Mouse (Mus musculus) midbrain, embryonic 14.5 days (tissue): ENCODE measurements around the gene Lpgat1. TPM values are rescaled to one million over a fixed set of nuclear protein-coding genes. Genes with fewer than 3 reads are reported as not detected.
A peak's percentile ranks its signal among the peaks of the same experiment; 100 is the strongest.

ENCODE experiments used
- ATAC-seq: fragments of 200-750 bp; cut with Nextera tagmentation; 2 replicates; pipeline ENCODE4 v1.8.0; 2017; ENCODE audit warnings: moderate number of reproducible peaks, moderate library complexity; ENCODE audit not compliant: low FRiP score, low TSS enrichment
- DNase-seq: peaks from one replicate; pipeline ENCODE4 v3.0.0-alpha.2; 2015
- H3K27ac ChIP-seq: fragments of 300-500 bp; sonication (generic); replicated peaks from 2 replicates; pipeline ENCODE4 v1.5.1; 2014; ENCODE audit warnings: mild to moderate bottlenecking, low read depth, low read length, moderate library complexity
- H3K27me3 ChIP-seq: fragments of 300-500 bp; sonication (generic); 2 replicates; pipeline ENCODE4 v1.6.1; 2014; ENCODE audit warnings: low read length, control low read depth, mixed read lengths; ENCODE audit not compliant: control insufficient read depth, insufficient read depth
- H3K36me3 ChIP-seq: fragments of 300-500 bp; sonication (generic); 2 replicates; pipeline ENCODE4 v1.6.1; 2014; ENCODE audit warnings: low read length, control low read depth; ENCODE audit not compliant: control insufficient read depth, insufficient read depth
- H3K4me1 ChIP-seq: fragments of 300-500 bp; sonication (generic); 2 replicates; pipeline ENCODE4 v1.6.1; 2014; ENCODE audit warnings: mild to moderate bottlenecking, antibody characterized with exemption, low read length, control low read depth; ENCODE audit not compliant: control insufficient read depth, insufficient read depth
- H3K4me2 ChIP-seq: fragments of 300-500 bp; sonication (generic); 2 replicates; pipeline ENCODE4 v1.6.1; 2014; ENCODE audit warnings: mild to moderate bottlenecking, low read length, moderate library complexity
- H3K4me3 ChIP-seq: fragments of 300-500 bp; sonication (generic); replicated peaks from 2 replicates; pipeline ENCODE4 v1.5.1; 2014; ENCODE audit warnings: low read depth, low read length
- H3K9ac ChIP-seq: fragments of 300-500 bp; sonication (generic); replicated peaks from 2 replicates; pipeline ENCODE4 v1.6.1; 2014; ENCODE audit warnings: mild to moderate bottlenecking, low read length, moderate library complexity
- H3K9me3 ChIP-seq: fragments of 300-500 bp; sonication (generic); 2 replicates; pipeline ENCODE4 v1.6.1; 2016; ENCODE audit warnings: low read length, control low read depth, mixed read lengths; ENCODE audit not compliant: control insufficient read depth
- WGBS: fragments of 180-500 bp; shearing (Covaris S2); extraction: QIAGEN DNeasy Blood & Tissue Kit; methylation state at CpG from one replicate; pipeline ENCODE4 v1.1.7; 2014; 5-methylcytosine and 5-hydroxymethylcytosine counted together
- polyA plus RNA-seq: library from polyadenylated mRNA; unstranded; fragments of >200 nt; fragmentation: Nextera tagmentation; extraction: Ambion mirVana; gene quantifications from 2 replicates; pipeline ENCODE4 v1.2.1, GENCODE M21; 2014

The Lpgat1 gene
- polyA plus RNA-seq, 1 experiment from 2014 or later: 51.6 TPM

DNA sequence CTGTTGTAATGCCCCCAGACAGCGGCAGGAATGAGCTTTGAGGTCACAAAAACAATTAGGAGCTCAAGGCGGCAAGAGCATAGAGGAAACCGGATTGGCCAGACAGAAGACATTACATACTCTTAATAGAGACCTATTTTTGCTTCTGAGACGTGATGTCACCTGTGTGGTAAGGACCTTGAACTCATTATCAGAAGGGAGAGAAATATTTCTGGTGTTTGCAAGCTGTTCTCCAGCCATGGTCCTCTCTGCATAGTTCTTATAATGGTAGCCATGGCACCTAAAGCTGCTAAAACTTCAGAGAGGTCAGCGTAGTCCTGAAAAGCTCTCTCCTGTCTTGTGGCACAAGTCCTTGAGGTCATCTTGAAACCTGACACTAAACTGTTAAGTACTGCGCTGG, 68.6 kb downstream of the Lpgat1 start:
- Histone ChIP-seq H3K4me1 (no peaks in the 10 kb centered on the region), H3K4me2 (no peak overlapping the region), H3K4me3 (no peak overlapping the region), H3K9ac (no peak overlapping the region), H3K9me3 (peaks cover 5% of the 10 kb centered on the region; the same call in 1 of the 2 replicates), H3K27me3 (no peaks in the 10 kb centered on the region), H3K36me3 (0 out of 2 replicates have a peak, but pooled peaks cover 9% of the 10 kb centered on the region), H3K27ac (no peak overlapping the region)
- DNase-seq (no peak), ATAC-seq (no peak)
- WGBS: 74% methylated on average over 6 of the region's 6 CpGs

DNA sequence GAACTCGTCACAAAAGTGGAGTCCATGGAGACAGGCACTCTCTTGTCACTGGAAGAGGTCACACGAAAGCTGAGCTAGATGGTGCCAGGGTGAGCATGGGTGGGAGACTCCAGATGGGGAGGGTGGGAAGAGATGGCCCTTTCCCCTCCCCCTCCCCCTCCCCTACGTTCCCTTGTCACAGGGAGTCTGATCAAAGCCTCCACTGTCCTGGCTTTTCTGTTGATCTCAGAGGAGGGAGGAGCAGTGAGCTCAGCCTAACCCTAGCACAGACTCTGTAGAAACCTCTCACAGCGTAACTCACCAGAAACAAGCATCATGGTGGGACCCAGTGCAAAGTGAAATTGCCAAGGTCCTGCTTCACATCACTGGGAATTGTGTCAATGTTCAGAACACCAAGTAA, 69.7 kb downstream of the Lpgat1 start:
- Histone ChIP-seq H3K9ac (no peak overlapping the region), H3K27me3 (no peaks in the 10 kb centered on the region), H3K36me3 (0 out of 2 replicates have a peak, but pooled peaks cover 5% of the 10 kb centered on the region), H3K4me1 (no peaks in the 10 kb centered on the region), H3K27ac (no peak overlapping the region), H3K9me3 (peaks cover 5% of the 10 kb centered on the region; the same call in 1 of the 2 replicates), H3K4me3 (no peak overlapping the region), H3K4me2 (no peak overlapping the region)
- WGBS: 29% methylated on average over 4 of the region's 4 CpGs
- DNase-seq (no peak), ATAC-seq (no peak)

DNA sequence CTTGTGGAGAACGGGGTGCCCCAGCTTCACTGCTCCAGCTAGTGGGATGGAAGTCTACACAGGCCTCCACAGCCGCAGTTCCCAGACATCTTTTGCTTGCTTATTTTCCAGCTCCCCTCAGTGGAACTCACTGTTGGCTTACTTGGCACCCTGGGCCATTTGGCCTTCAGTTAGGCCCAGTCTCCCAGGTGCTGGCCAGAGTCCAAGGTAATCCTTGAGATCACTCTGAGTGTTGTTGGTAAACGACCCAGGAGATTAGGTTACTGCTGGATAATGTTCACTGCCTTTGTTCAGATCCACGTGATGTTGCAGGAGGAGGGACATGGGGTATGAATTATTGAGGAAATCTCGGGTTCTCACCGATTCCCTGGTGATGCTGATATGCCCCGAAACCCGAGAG, 75.4 kb downstream of the Lpgat1 start:
- no peak overlapping the region for H3K27ac ChIP-seq
- no peaks in the 10 kb centered on the region for H3K36me3 ChIP-seq
- H3K4me3 ChIP-seq: no peak overlapping the region
- peaks cover 5% of the 10 kb centered on the region; the same call in 1 of the 2 replicates for H3K9me3 ChIP-seq
- H3K4me2 ChIP-seq: no peak overlapping the region
- H3K9ac ChIP-seq: no peak overlapping the region
- H3K4me1 ChIP-seq: no peaks in the 10 kb centered on the region
- peak; percentile 13 for DNase-seq
- H3K27me3 ChIP-seq: no peaks in the 10 kb centered on the region
- ATAC-seq: no peak
- 74% methylated on average over 8 of the region's 8 CpGs for WGBS

DNA sequence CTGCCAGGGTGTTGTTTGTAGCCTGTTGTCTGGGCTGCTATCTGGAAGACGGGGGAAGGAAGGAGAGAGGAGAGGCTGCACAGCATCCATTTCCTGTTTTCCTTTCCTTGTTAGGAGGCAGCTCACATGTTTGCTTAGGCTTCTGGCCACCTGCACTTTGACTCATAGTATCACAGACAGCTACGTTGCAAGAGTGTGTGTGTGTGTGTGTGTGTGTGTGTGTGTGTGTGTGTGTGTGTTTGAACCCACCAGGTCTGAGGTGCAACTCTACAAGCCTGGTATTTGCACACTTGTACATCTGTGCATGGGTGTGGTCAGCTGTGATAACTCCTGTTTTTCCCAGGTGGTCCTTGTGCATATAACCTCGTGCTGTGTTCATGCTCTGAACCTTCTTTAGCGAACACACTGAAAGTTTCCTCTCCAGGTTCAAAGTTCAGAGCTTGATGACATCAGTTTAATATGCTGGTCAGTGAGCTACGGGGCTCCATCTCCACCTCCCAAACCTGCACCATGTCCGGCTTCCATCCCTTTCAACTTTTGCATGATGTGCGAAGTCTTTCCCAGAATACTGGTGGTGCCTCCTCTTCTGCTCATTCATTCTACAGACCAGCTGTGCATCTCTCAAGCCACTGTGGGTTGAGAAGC, 76.4 kb downstream of the Lpgat1 start:
- Histone ChIP-seq H3K9ac (no peak overlapping the region), H3K27ac (no peak overlapping the region), H3K36me3 (no peaks in the 10 kb centered on the region), H3K4me2 (no peak overlapping the region), H3K4me1 (no peaks in the 10 kb centered on the region), H3K27me3 (no peaks in the 10 kb centered on the region), H3K4me3 (no peak overlapping the region), H3K9me3 (peaks cover 5% of the 10 kb centered on the region; the same call in 1 of the 2 replicates)
- ATAC-seq (no peak), DNase-seq (no peak)
- 89% methylated on average over 7 of the region's 7 CpGs for WGBS

DNA sequence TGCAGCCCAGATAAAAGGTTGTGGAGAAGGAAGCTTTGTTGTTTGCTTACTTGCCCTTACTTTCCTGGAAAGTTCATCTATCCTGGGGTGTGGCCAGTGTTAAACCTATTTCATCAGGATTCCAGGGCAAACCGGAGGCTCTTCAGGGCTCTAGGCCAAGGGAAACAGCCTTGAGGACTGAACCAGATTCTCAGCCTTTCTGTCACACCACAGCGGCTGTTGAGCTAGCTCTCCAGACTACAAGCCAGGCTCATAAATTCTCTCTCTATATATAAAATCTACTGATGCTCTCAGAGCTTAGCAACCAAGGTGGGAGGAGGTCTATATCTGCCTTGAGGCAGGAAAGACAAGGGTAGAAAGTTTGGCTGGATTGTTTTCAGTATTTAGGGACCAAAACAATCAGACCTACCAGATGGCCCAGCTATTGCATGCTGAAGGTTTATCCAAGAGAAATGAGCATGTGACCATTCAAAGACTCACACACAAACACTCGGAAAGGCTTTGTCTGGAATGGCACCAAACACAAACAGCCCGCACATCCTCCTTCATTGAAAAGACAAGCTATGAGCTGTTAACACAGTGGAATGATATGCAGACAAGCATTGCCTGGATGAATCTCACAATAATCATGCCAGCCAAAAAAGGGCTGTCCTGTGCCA, 78.7 kb downstream of the Lpgat1 start:
- WGBS: 90% methylated on average over 4 of the region's 4 CpGs
- no peak overlapping the region for H3K4me3 ChIP-seq
- no peaks in the 10 kb centered on the region for H3K36me3 ChIP-seq
- no peak overlapping the region for H3K9ac ChIP-seq
- no peak overlapping the region for H3K4me2 ChIP-seq
- DNase-seq: no peak
- no peaks in the 10 kb centered on the region for H3K9me3 ChIP-seq
- no peak overlapping the region for H3K27ac ChIP-seq
- H3K4me1 ChIP-seq: no peaks in the 10 kb centered on the region
- no peak for ATAC-seq
- H3K27me3 ChIP-seq: no peaks in the 10 kb centered on the region

DNA sequence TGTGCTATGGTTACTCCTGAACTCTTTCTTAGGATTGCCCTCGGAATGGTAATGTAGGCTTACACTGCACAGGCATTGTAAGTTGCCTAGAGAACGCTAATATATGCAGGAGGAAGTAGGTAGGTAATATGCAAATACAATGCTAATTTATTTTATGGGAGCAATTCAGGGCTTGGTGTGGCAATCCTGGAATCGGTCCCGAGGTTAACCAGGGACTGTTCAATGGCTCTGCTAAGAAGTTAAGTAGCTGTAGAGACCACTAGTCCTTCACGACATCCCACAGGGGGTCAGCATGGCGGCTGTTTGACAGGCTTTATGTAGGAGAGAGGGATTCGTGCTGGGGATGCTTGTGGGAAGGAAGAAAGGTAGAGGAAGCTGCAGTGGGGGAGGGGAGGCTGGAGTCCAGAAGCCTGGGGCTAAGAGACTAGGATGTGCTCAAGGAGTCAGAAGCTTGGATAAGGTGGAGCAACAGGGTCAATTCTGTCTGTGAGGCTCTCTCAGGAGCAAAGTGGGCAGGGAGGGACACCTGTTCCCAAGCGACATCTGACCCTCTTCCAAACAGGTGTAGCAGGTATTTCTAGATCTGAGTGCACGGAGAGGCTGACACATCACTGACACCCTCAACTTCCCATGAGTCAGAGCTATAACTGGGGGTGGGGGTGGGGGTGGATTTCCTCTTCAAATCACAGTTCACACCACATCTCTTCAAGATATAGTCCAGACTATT, 84.6 kb downstream of the Lpgat1 start:
- DNase-seq (no peak), ATAC-seq (no peak)
- Histone ChIP-seq H3K4me2 (no peak overlapping the region), H3K4me3 (no peak overlapping the region), H3K9me3 (no peaks in the 10 kb centered on the region), H3K9ac (no peak overlapping the region), H3K36me3 (no peaks in the 10 kb centered on the region), H3K27me3 (no peaks in the 10 kb centered on the region), H3K27ac (no peak overlapping the region), H3K4me1 (no peaks in the 10 kb centered on the region)
- 62% methylated on average over 9 of the region's 9 CpGs for WGBS

DNA sequence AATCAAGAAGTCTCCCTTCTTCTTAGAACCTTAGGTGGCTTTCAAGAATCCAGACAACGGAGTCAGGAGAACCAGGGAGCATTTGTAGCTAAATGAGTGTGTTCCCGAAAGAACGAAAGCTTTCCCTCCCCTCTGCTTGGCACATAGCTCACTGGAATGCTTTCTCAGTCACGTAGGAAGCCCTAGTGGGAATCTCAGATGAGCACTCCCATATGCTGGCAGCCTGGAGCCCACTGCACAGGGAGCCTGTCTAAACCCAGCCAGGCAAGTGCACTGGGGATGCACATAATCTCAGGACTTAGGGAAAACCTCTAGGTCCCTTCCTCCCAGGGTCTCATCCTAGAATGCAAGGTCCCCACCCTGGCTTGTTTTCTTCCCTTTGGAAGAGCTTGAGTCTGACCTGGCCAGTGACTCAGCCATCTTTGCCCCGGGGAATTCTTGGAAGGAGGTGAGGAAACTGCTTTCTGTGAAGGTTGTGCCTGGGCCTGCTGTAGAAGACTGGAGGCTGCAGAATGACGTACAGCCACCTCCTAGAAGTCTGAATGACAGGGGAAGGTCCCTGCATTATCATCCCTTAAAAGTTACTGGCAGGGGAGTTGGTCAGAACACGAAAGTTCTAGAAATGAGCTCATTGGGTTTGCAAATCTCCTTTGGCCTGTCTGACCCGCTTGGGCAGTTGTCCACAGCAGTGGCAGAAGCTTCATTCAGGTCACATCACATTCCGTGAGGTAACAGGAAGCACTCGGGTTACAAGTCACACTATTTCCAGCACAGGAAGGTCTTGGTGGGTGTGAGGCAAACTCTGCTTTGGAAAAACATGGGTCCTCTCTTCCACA, 85.4 kb downstream of the Lpgat1 start:
- 78% methylated on average over 10 of the region's 10 CpGs for WGBS
- DNase-seq: no peak

DNA sequence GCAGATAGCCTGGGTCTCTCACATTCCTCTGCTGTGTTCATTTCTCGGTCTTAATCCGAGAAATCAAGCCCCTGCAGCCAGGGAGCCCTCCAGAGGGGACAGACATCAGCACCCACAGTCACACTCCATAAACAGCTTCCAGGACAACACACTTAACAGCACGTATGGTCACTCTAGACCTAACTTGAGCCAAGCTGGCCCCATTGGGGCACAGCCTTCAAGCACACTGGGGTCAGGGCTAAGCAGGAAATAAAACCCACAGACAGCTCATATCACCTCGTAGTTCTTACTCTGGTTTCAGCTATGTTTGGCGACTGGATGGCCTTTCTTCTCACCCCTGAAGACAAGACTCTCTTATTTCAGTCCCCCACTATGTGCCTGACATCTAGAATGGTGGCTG, 87.1 kb downstream of the Lpgat1 start:
- H3K9me3 ChIP-seq: no peaks in the 10 kb centered on the region
- H3K27ac ChIP-seq: no peak overlapping the region

More for the DNA sequence above, 85.4 kb downstream of the Lpgat1 start:
- Histone ChIP-seq H3K27ac (no peak overlapping the region), H3K4me2 (no peak overlapping the region), H3K4me3 (no peak overlapping the region), H3K4me1 (no peaks in the 10 kb centered on the region), H3K9me3 (no peaks in the 10 kb centered on the region), H3K9ac (no peak overlapping the region), H3K27me3 (no peaks in the 10 kb centered on the region), H3K36me3 (no peaks in the 10 kb centered on the region)
- ATAC-seq: no peak

More for the DNA sequence above, 87.1 kb downstream of the Lpgat1 start:
- DNase-seq: no peak
- Histone ChIP-seq H3K36me3 (no peaks in the 10 kb centered on the region), H3K4me1 (no peaks in the 10 kb centered on the region), H3K4me3 (no peak overlapping the region), H3K27me3 (no peaks in the 10 kb centered on the region), H3K4me2 (no peak overlapping the region), H3K9ac (no peak overlapping the region)
- no peak for ATAC-seq
- WGBS: 69% methylated on average over 5 of the region's 5 CpGs
